Comparison of ENCODE assay signal across 9 mouse cellular contexts in the genomic region with DNA sequence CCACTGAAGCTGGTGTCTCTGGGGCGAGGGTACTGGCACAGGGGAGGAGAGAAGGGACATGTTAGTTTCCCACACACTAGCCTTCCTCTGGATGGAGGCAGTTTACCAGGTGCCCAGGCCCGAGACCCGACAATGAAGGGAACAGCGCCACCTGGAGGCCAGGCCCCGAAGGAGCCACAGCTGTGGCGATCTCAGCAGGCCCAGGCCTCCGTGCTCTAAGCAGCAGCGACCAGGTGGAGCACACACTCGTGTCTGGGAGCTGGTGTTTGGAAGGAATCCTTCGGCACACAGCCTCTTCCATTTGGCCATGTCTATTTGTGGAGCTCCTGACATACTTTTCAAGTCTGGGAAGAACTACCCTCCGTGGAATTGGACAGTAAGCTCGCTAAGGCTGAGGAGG. TPM values are rescaled to one million over a fixed set of nuclear protein-coding genes. Genes with fewer than 3 reads are reported as not detected.
A peak's percentile ranks its signal among the peaks of the same experiment; 100 is the strongest.
DNase-seq lines count a peak whose midpoint lies in the region; ATAC-seq and TF ChIP-seq lines count a peak whose summit lies in the region.
"Had no signal": no experiment of that assay in that cellular context is flagged by ENCODE, and none has a peak within 500 bp of the region (broad histone marks: within the 10 kb centered on the region; RNA-seq: fewer than 3 reads in every experiment).

No protein-coding gene starts in this region.

- H3K9me3 ChIP-seq in embryonic facial prominence, embryonic 11.5 days (replicated peaks; ENCODE audit: control insufficient read depth, low read length) = no peaks in the 10 kb centered on the region
- no peaks in the 10 kb centered on the region for H3K9me3 ChIP-seq in limb, embryonic 11.5 days (ENCODE audit: control insufficient read depth, low read length)
- H3K9me3 ChIP-seq in stomach, postnatal 0 days (ENCODE audit: control insufficient read depth, low read length) = no peaks in the 10 kb centered on the region
- H3K9me3 ChIP-seq: embryonic facial prominence, embryonic 13.5 days had no signal

- WGBS in embryonic facial prominence, embryonic 11.5 days = 29% methylated on average over 12 of the region's 12 CpGs
- WGBS in limb, embryonic 11.5 days = 34% methylated on average over 12 of the region's 12 CpGs
- WGBS in stomach, postnatal 0 days = 39% methylated on average over 12 of the region's 12 CpGs

- H3K9ac ChIP-seq in embryonic facial prominence, embryonic 11.5 days (replicated peaks; ENCODE audit: low read length) = no peak overlapping the region
- H3K9ac ChIP-seq in limb, embryonic 11.5 days (ENCODE audit: low read length) = no peak overlapping the region
- no peak overlapping the region for H3K9ac ChIP-seq in stomach, postnatal 0 days (ENCODE audit: low read length)
- H3K9ac ChIP-seq: embryonic facial prominence, embryonic 13.5 days had no signal

- ATAC-seq in embryonic facial prominence, embryonic 11.5 days (replicated peaks; ENCODE audit: insufficient number of reproducible peaks, low FRiP score, low TSS enrichment, low read depth) = no peak
- ATAC-seq in limb, embryonic 11.5 days (ENCODE audit: insufficient number of reproducible peaks, low FRiP score, low TSS enrichment, low read depth) = no peak
- ATAC-seq in stomach, postnatal 0 days (ENCODE audit: low FRiP score, low TSS enrichment) = peak; percentile 52

- no peak overlapping the region for H3K4me2 ChIP-seq in embryonic facial prominence, embryonic 11.5 days (ENCODE audit: low read depth, low read length)
- no peak overlapping the region for H3K4me2 ChIP-seq in limb, embryonic 11.5 days (ENCODE audit: low read depth, severe bottlenecking)
- H3K4me2 ChIP-seq in stomach, postnatal 0 days (replicated peaks; ENCODE audit: low read depth) = no peak overlapping the region
- H3K4me2 ChIP-seq: embryonic facial prominence, embryonic 13.5 days had no signal

- peaks cover 3% of the 10 kb centered on the region; the same call in 1 of the 2 replicates for H3K36me3 ChIP-seq in embryonic facial prominence, embryonic 11.5 days (replicated peaks; ENCODE audit: control insufficient read depth, insufficient read depth, low read depth, low read length)
- H3K36me3 ChIP-seq in limb, embryonic 11.5 days (ENCODE audit: control insufficient read depth, insufficient read depth, low read length) = peaks cover 20% of the 10 kb centered on the region
- peaks cover 14% of the 10 kb centered on the region for H3K36me3 ChIP-seq in stomach, postnatal 0 days (ENCODE audit: control insufficient read depth, insufficient read depth, low read length)

- peak; percentile 87 for TF ChIP-seq CTCF in stomach, postnatal 0 days (IDR thresholded peaks at IDR 0.05; ENCODE audit: low read depth)

- H3K4me1 ChIP-seq in embryonic facial prominence, embryonic 11.5 days (ENCODE audit: control insufficient read depth, insufficient read depth, low read length) = peaks cover 2% of the 10 kb centered on the region; the same call in 1 of the 2 replicates
- peaks cover 16% of the 10 kb centered on the region for H3K4me1 ChIP-seq in limb, embryonic 11.5 days (ENCODE audit: control insufficient read depth, insufficient read depth, low read length)
- H3K4me1 ChIP-seq in stomach, postnatal 0 days (replicated peaks; ENCODE audit: control insufficient read depth, insufficient read depth) = 0 out of 2 replicates have a peak, but pooled peaks cover 2% of the 10 kb centered on the region

- H3K27me3 ChIP-seq in embryonic facial prominence, embryonic 11.5 days (ENCODE audit: control insufficient read depth, insufficient read depth, low read length) = no peaks in the 10 kb centered on the region
- no peaks in the 10 kb centered on the region for H3K27me3 ChIP-seq in limb, embryonic 11.5 days (ENCODE audit: control insufficient read depth, insufficient read depth, low read length)
- no peaks in the 10 kb centered on the region for H3K27me3 ChIP-seq in stomach, postnatal 0 days (ENCODE audit: control insufficient read depth, insufficient read depth, low read length)
- H3K27me3 ChIP-seq: embryonic facial prominence, embryonic 13.5 days had no signal

- DNase-seq in heart, adult 11 months = peak; percentile 94
- no peak for DNase-seq in heart, postnatal 25 days (ENCODE audit: low spot score)
- peak; percentile 79 for DNase-seq in adrenal gland, postnatal 25 days
- peak; percentile 77 for DNase-seq in embryonic facial prominence, embryonic 11.5 days (ENCODE audit: low spot score)
- DNase-seq in induced T-regulatory cell, adult 2 months (ENCODE audit: low read depth) = peak; percentile 77
- peak; percentile 89 for DNase-seq in limb, embryonic 11.5 days (ENCODE audit: low spot score)
- peak; percentile 76 to 82 for DNase-seq in natural killer cell, adult 2 months (ENCODE audit: low spot score in 2 of 2)
- peak; percentile 85 for DNase-seq in stomach, postnatal 0 days (ENCODE audit: low spot score)

- H3K4me3 ChIP-seq in embryonic facial prominence, embryonic 11.5 days (ENCODE audit: low read depth, low read length) = no peak overlapping the region
- no peak overlapping the region for H3K4me3 ChIP-seq in limb, embryonic 11.5 days (ENCODE audit: low read depth, low read length)
- no peak overlapping the region for H3K4me3 ChIP-seq in stomach, postnatal 0 days (ENCODE audit: low read depth, low read length)
- H3K4me3 ChIP-seq: embryonic facial prominence, embryonic 13.5 days had no signal

- TF ChIP-seq EP300 in stomach, postnatal 0 days (optimal IDR thresholded peaks at IDR 0.05) = no peak

- intact Hi-C loops in heart, postnatal 25 days (cut with DNase I) = no loop called here

- no peak overlapping the region for H3K27ac ChIP-seq in embryonic facial prominence, embryonic 11.5 days (replicated peaks; ENCODE audit: low read depth, low read length)
- no peak overlapping the region for H3K27ac ChIP-seq in limb, embryonic 11.5 days (replicated peaks; ENCODE audit: low read depth, low read length)
- H3K27ac ChIP-seq in stomach, postnatal 0 days (replicated peaks) = no peak overlapping the region; the same call in 1 of the 2 replicates
- H3K27ac ChIP-seq: embryonic facial prominence, embryonic 13.5 days had no signal

RNA-seq across cellular contexts. Expression of gene Uqcc2, which starts 8.5 kb away (rescaled TPM):
- total RNA-seq in heart, postnatal 25 days (2021) = 100 to 1,000 TPM; 323 to 335 TPM
- 212 and 245 TPM in 2 replicates for total RNA-seq in adrenal gland, postnatal 25 days (2021)
- polyA plus RNA-seq in embryonic facial prominence, embryonic 11.5 days (2014; fragmentation: Nextera tagmentation; extraction: Ambion mirVana) = 339 and 373 TPM in 2 replicates
- 383 and 387 TPM in 2 replicates for polyA plus RNA-seq in limb, embryonic 11.5 days (2014; fragmentation: Nextera tagmentation; extraction: Ambion mirVana)
- polyA plus RNA-seq in stomach, postnatal 0 days (2015; fragmentation: Nextera tagmentation; extraction: Ambion mirVana) = 234 and 250 TPM in 2 replicates

RNA-seq across cellular contexts. Expression of gene Ip6k3, which starts 42.4 kb away (rescaled TPM):
- 1 to 10 TPM; 8.6 to 9.4 TPM for total RNA-seq in heart, postnatal 25 days (2021)
- 0.52 and 1.6 TPM in 2 replicates for total RNA-seq in adrenal gland, postnatal 25 days (2021)
- polyA plus RNA-seq in embryonic facial prominence, embryonic 11.5 days (2014; fragmentation: Nextera tagmentation; extraction: Ambion mirVana) = 0.11 and 0.20 TPM in 2 replicates
- 0.13 and 0.20 TPM in 2 replicates for polyA plus RNA-seq in limb, embryonic 11.5 days (2014; fragmentation: Nextera tagmentation; extraction: Ambion mirVana)
- polyA plus RNA-seq in stomach, postnatal 0 days (2015; fragmentation: Nextera tagmentation; extraction: Ambion mirVana) = 0.13 and 0.16 TPM in 2 replicates
